Mouse (Mus musculus) ES-Bruce4 (cell line): ENCODE data around the gene Sgk1. TPM values are rescaled to one million over a fixed set of nuclear protein-coding genes. Genes with fewer than 3 reads are reported as not detected.

Source experiments
- H3K27ac ChIP-seq: 2 replicates; pipeline ENCODE4 v1.5.1; 2012; ENCODE audit warnings: low read length, inconsistent platforms; ENCODE audit not compliant: insufficient read depth
- H3K27me3 ChIP-seq: 2 replicates; pipeline ENCODE4 v1.6.1; 2012; ENCODE audit warnings: mild to moderate bottlenecking, low read length, inconsistent platforms; ENCODE audit not compliant: control insufficient read depth, poor library complexity, insufficient read depth, severe bottlenecking
- H3K36me3 ChIP-seq: 2 replicates; pipeline ENCODE4 v1.6.1; 2012; ENCODE audit warnings: inconsistent platforms, mild to moderate bottlenecking, low read length, moderate library complexity; ENCODE audit not compliant: control insufficient read depth, poor library complexity, insufficient read depth, severe bottlenecking
- H3K4me1 ChIP-seq: one replicate; pipeline ENCODE4 v1.8.1; 2011; ENCODE audit warnings: low read length; ENCODE audit not compliant: control insufficient read depth, insufficient read depth
- H3K4me3 ChIP-seq: 2 replicates; pipeline ENCODE4 v1.5.1; 2011; ENCODE audit warnings: low read depth, mild to moderate bottlenecking, low read length
- H3K9ac ChIP-seq: 2 replicates; pipeline ENCODE4 v1.6.1; 2012; ENCODE audit warnings: low read depth, mild to moderate bottlenecking, inconsistent platforms; ENCODE audit not compliant: poor library complexity, severe bottlenecking
- H3K9me3 ChIP-seq: replicated peaks from 2 replicates; pipeline ENCODE4 v1.6.1; 2012; ENCODE audit warnings: mild to moderate bottlenecking, low read length, inconsistent platforms; ENCODE audit not compliant: control insufficient read depth, poor library complexity, insufficient read depth, severe bottlenecking
- CTCF ChIP-seq: IDR thresholded peaks from one replicate; pipeline ENCODE4 v1.8.1; 2011; ENCODE audit warnings: low read depth, low read length
- EP300 ChIP-seq: IDR thresholded peaks from 2 replicates; pipeline ENCODE4 v1.6.1; 2011; ENCODE audit warnings: low read depth, low read length; ENCODE audit not compliant: insufficient read depth
- POLR2A ChIP-seq: IDR thresholded peaks from one replicate; pipeline ENCODE4 v1.8.1; 2011; ENCODE audit warnings: low read length; ENCODE audit not compliant: insufficient read depth
- polyA plus RNA-seq: library from polyadenylated mRNA; stranded (reverse); fragments of >200 nt; gene quantifications from 2 replicates; pipeline ENCODE4 v1.2.4, GENCODE M21; 2011; ENCODE audit warnings: low read depth; ENCODE audit not compliant: missing spikeins, insufficient read depth, insufficient read length

The Sgk1 gene
- polyA plus RNA-seq, 1 experiment = 386 TPM

DNA sequence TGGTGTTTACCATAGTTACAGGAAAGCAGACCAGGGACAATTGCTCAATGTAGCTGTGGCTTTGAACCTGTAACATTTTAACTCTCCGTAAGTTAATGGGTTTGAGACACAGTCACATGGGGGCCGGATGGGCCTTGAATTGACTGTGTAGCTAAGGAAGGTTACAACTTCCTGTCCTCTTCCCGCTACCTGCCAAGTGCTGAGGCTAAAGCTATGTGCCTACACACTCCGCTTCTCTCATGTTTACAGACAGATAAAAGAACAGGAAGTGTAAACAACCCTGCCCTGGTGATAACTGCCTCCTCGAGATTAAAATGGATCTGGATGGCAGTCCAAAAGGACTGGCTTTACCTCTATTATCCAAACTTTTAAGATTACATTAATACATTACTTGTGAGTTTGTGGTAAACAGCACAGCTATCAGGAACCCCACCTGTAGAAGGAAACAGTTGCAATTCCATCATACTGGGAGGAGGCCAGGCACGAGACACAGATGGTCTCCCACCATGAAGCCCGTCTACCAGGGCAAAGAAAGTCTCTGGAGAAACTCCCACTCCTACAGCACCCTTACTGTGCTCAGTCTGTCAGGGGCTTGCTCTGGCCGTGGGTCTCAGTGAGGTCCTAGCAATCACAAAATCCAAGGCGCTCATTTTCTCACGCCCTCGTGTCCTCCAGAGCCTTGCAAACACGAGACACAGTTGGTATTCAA lies 54.7 kb downstream of the Sgk1 start:
- Histone ChIP-seq H3K27ac (peak overlapping the region; percentile 7), H3K9me3 (no peaks in the 10 kb centered on the region), H3K36me3 (no peaks in the 10 kb centered on the region), H3K9ac (peak overlapping the region; percentile 36; the same call in 1 of the 2 replicates), H3K4me1 (peaks cover 3% of the 10 kb centered on the region), H3K27me3 (no peaks in the 10 kb centered on the region), H3K4me3 (no peak overlapping the region; the same call in 1 of the 2 replicates)
- TF ChIP-seq EP300 (no peak), POLR2A (no peak), CTCF (no peak)

GRCm38 (mm10) chr10:21937222-21937605 lies 55.2 kb downstream of the Sgk1 start:
- Histone ChIP-seq H3K27ac (peak overlapping the region; percentile 7; the same call in 1 of the 2 replicates), H3K4me1 (peaks cover 3% of the 10 kb centered on the region), H3K27me3 (no peaks in the 10 kb centered on the region), H3K36me3 (no peaks in the 10 kb centered on the region), H3K9ac (peak overlapping the region; percentile 36; the same call in 1 of the 2 replicates), H3K9me3 (no peaks in the 10 kb centered on the region), H3K4me3 (no peak overlapping the region; the same call in 1 of the 2 replicates)
- TF ChIP-seq EP300 = no peak

GRCm38 (mm10) chr10:21938166-21938565 lies 56.2 kb downstream of the Sgk1 start:
- TF ChIP-seq POLR2A = no peak
- no peak for TF ChIP-seq EP300
- no peak for TF ChIP-seq CTCF
- Histone ChIP-seq H3K27ac (no peak overlapping the region), H3K9me3 (no peaks in the 10 kb centered on the region), H3K4me3 (no peak overlapping the region), H3K36me3 (no peaks in the 10 kb centered on the region), H3K4me1 (peaks cover 3% of the 10 kb centered on the region), H3K27me3 (no peaks in the 10 kb centered on the region), H3K9ac (no peak overlapping the region)

DNA sequence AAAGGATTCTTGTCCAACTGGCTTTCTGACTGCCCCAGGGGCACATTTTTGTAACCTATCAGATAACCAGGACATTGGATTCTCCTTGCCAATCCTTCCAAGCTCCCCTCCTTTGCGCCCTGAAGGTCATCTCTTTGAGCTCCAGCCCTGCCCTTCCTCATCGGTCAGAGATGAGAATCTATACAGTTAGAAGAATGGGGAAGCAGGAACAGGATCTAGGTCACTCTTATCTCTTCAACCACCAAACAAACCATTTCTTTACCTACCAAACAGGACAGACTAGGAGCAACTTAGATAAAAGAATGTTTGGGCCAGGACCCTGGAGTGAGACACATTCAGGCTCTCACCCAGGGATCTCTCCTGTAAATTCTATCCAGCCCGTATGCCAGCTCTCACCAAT lies 59.3 kb downstream of the Sgk1 start:
- Histone ChIP-seq H3K9ac (no peak overlapping the region), H3K27ac (no peak overlapping the region), H3K4me1 (peaks cover 3% of the 10 kb centered on the region), H3K9me3 (no peaks in the 10 kb centered on the region), H3K27me3 (no peaks in the 10 kb centered on the region), H3K4me3 (no peak overlapping the region), H3K36me3 (no peaks in the 10 kb centered on the region)
- TF ChIP-seq POLR2A (no peak), CTCF (no peak), EP300 (no peak)

DNA sequence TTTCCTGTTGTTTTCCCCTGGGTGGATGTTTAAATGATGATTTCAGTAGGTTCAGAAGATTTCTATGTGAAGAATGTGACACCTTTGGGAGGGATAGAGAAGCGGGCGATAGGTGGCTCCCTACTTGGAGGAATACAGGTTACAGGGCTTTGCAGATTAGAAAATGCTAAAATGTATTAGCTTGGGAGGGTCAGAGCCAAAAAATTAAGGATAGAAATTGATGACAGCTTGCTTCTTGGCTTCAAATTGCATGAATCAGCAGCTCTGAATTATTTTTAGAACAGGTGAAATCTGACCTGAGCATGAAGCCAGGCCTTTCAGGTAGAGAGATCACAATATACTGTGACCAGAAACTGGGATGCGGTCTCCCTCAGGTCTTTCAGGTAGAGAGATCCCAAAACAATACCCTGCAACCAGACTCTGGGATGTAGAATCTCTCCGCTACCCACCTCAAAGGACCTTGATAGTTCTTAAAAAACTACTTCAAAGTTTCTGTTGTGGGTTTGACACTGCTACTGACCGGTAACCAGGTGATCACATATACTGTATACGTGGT lies 61.2 kb downstream of the Sgk1 start:
- Histone ChIP-seq H3K4me1 (peaks cover 1% of the 10 kb centered on the region), H3K36me3 (no peaks in the 10 kb centered on the region), H3K27me3 (no peaks in the 10 kb centered on the region), H3K9me3 (no peaks in the 10 kb centered on the region), H3K4me3 (no peak overlapping the region), H3K9ac (no peak overlapping the region), H3K27ac (no peak overlapping the region)
- TF ChIP-seq CTCF (no peak), EP300 (no peak)

- TF ChIP-seq EP300 (no peak), POLR2A (no peak), CTCF (no peak)
- Histone ChIP-seq H3K4me1 (no peaks in the 10 kb centered on the region), H3K9me3 (no peaks in the 10 kb centered on the region), H3K9ac (no peak overlapping the region), H3K27ac (no peak overlapping the region), H3K36me3 (no peaks in the 10 kb centered on the region), H3K4me3 (no peak overlapping the region), H3K27me3 (no peaks in the 10 kb centered on the region)
Measured at GRCm38 (mm10) chr10:21945195-21945594, 63.2 kb downstream of the Sgk1 start.
